Mouse (Mus musculus) lung, postnatal 10 days (tissue): ENCODE measurements around the gene Usp6nl.

Experiments used
- DNase-seq: peaks from one replicate; pipeline ENCODE4 v3.0.0; 2021

Gene Usp6nl

GRCm38 (mm10) chr2:6334011-6334410 lies 11.5 kb downstream of the Usp6nl start:
- no peak for DNase-seq

GRCm38 (mm10) chr2:6335032-6335735 lies 12.7 kb downstream of the Usp6nl start:
- no peak for DNase-seq

- no peak for DNase-seq
Observed at GRCm38 (mm10) chr2:6336013-6336412, 13.5 kb downstream of the Usp6nl start.

GRCm38 (mm10) chr2:6336649-6337048 lies 14.2 kb downstream of the Usp6nl start:
- no peak for DNase-seq

GRCm38 (mm10) chr2:6337436-6337835 lies 15.0 kb downstream of the Usp6nl start:
- DNase-seq = no peak

- peak; percentile 54 for DNase-seq
Observed at GRCm38 (mm10) chr2:6338031-6338629, 15.7 kb downstream of the Usp6nl start.

GRCm38 (mm10) chr2:6340439-6340838 lies 18.0 kb downstream of the Usp6nl start:
- DNase-seq = no peak

- DNase-seq = no peak
Observed at GRCm38 (mm10) chr2:6341496-6341895, 19.0 kb downstream of the Usp6nl start.

GRCm38 (mm10) chr2:6349256-6350092 lies 27.0 kb downstream of the Usp6nl start:
- DNase-seq = peak; percentile 55

- DNase-seq = no peak
Observed at GRCm38 (mm10) chr2:6350164-6350563, 27.7 kb downstream of the Usp6nl start.

GRCm38 (mm10) chr2:6350931-6351695 lies 28.6 kb downstream of the Usp6nl start:
- DNase-seq = no peak

GRCm38 (mm10) chr2:6352541-6352971 lies 30.1 kb downstream of the Usp6nl start:
- peak; percentile 47 for DNase-seq

- no peak for DNase-seq
Observed at GRCm38 (mm10) chr2:6353060-6353459, 30.6 kb downstream of the Usp6nl start.

- DNase-seq = no peak
Observed at GRCm38 (mm10) chr2:6357306-6357705, 34.8 kb downstream of the Usp6nl start.

- no peak for DNase-seq
Observed at GRCm38 (mm10) chr2:6359645-6360044, 37.2 kb downstream of the Usp6nl start.

- no peak for DNase-seq
Observed at GRCm38 (mm10) chr2:6363126-6363525, 40.7 kb downstream of the Usp6nl start.

GRCm38 (mm10) chr2:6363922-6364321 lies 41.5 kb downstream of the Usp6nl start:
- no peak for DNase-seq

GRCm38 (mm10) chr2:6366521-6366928 lies 44.1 kb downstream of the Usp6nl start:
- no peak for DNase-seq

GRCm38 (mm10) chr2:6366973-6367372 lies 44.5 kb downstream of the Usp6nl start:
- no peak for DNase-seq

- no peak for DNase-seq
Observed at GRCm38 (mm10) chr2:6367497-6367896, 45.0 kb downstream of the Usp6nl start.

GRCm38 (mm10) chr2:6374216-6374615 lies 51.7 kb downstream of the Usp6nl start:
- no peak for DNase-seq

GRCm38 (mm10) chr2:6376071-6376470 lies 53.6 kb downstream of the Usp6nl start:
- no peak for DNase-seq

GRCm38 (mm10) chr2:6376941-6377340 lies 54.5 kb downstream of the Usp6nl start:
- DNase-seq = no peak
